8 mouse cellular contexts compared by ENCODE assay signal in genomic region chr2:159062266-159062665, GRCm38 (mm10).
DNase-seq lines count a peak whose midpoint lies in the region; ATAC-seq and TF ChIP-seq lines count a peak whose summit lies in the region.

No protein-coding gene starts in this region.

- no peaks in the 10 kb centered on the region for H3K4me1 ChIP-seq in embryonic facial prominence, embryonic 14.5 days (ENCODE audit: control insufficient read depth, insufficient read depth, low read length)
- peaks cover 7% of the 10 kb centered on the region; the same call in 1 of the 2 replicates for H3K4me1 ChIP-seq in embryonic facial prominence, embryonic 10.5 days
- no peaks in the 10 kb centered on the region; the same call in 1 of the 2 replicates for H3K4me1 ChIP-seq in lung, embryonic 16.5 days (replicated peaks; ENCODE audit: control insufficient read depth, insufficient read depth, low read length)

- H3K4me2 ChIP-seq in embryonic facial prominence, embryonic 14.5 days (ENCODE audit: low read depth, low read length): no peak overlapping the region
- H3K4me2 ChIP-seq in lung, embryonic 16.5 days (ENCODE audit: low read depth, low read length): no peak overlapping the region

- peak; percentile 32 for DNase-seq in embryonic facial prominence, embryonic 14.5 days (ENCODE audit: low spot score)
- DNase-seq in embryonic facial prominence, embryonic 10.5 days (ENCODE audit: low spot score): no peak
- DNase-seq in left cerebral cortex, adult 18-20 months (ENCODE audit: low spot score in 2 of 2): peak; percentile 13
- no peak for DNase-seq in left cerebral cortex, adult 11 months (ENCODE audit: low spot score)
- peak; percentile 62 for DNase-seq in gastrocnemius, adult 2 months
- no peak for DNase-seq in urinary bladder, postnatal 4 days (ENCODE audit: low spot score in 2 of 2)

- no peak for ATAC-seq in embryonic facial prominence, embryonic 14.5 days (ENCODE audit: low read depth)
- ATAC-seq in lung, embryonic 16.5 days (ENCODE audit: low read depth): 0 out of 2 replicates have a peak, but pooled peaks have one; percentile 34
- no peak for ATAC-seq in megakaryocyte progenitor cell, adult 5-6 weeks (replicated peaks; ENCODE audit: poor library complexity)

- no peak overlapping the region for H3K27ac ChIP-seq in embryonic facial prominence, embryonic 14.5 days (replicated peaks; ENCODE audit: low read depth, low read length)
- no peak overlapping the region for H3K27ac ChIP-seq in embryonic facial prominence, embryonic 10.5 days (replicated peaks)
- H3K27ac ChIP-seq in gastrocnemius, adult 2 months: no peak overlapping the region
- no peak overlapping the region for H3K27ac ChIP-seq in lung, embryonic 16.5 days (ENCODE audit: low read length)

- no peaks in the 10 kb centered on the region for H3K9me3 ChIP-seq in embryonic facial prominence, embryonic 14.5 days (ENCODE audit: control insufficient read depth, low read length)
- no peaks in the 10 kb centered on the region for H3K9me3 ChIP-seq in embryonic facial prominence, embryonic 10.5 days
- no peaks in the 10 kb centered on the region for H3K9me3 ChIP-seq in lung, embryonic 16.5 days (ENCODE audit: control insufficient read depth, low read length)

- intact Hi-C loops in gastrocnemius, adult 2 months (cut with DNase I): no loop called here

- H3K4me3 ChIP-seq in embryonic facial prominence, embryonic 14.5 days (ENCODE audit: low read depth, low read length): no peak overlapping the region
- H3K4me3 ChIP-seq in embryonic facial prominence, embryonic 10.5 days: no peak overlapping the region
- H3K4me3 ChIP-seq in gastrocnemius, adult 2 months: no peak overlapping the region
- no peak overlapping the region for H3K4me3 ChIP-seq in lung, embryonic 16.5 days (ENCODE audit: low read length)

- no peak overlapping the region for H3K9ac ChIP-seq in embryonic facial prominence, embryonic 14.5 days (ENCODE audit: low read depth, low read length)
- H3K9ac ChIP-seq in lung, embryonic 16.5 days (ENCODE audit: low read length): no peak overlapping the region

- no peaks in the 10 kb centered on the region for H3K36me3 ChIP-seq in embryonic facial prominence, embryonic 14.5 days (ENCODE audit: control insufficient read depth, insufficient read depth, low read length)
- H3K36me3 ChIP-seq in embryonic facial prominence, embryonic 10.5 days (replicated peaks): no peaks in the 10 kb centered on the region
- no peaks in the 10 kb centered on the region for H3K36me3 ChIP-seq in lung, embryonic 16.5 days (ENCODE audit: control insufficient read depth, insufficient read depth, low read length)

- peak; percentile 48 for TF ChIP-seq CTCF in gastrocnemius, adult 2 months (IDR thresholded peaks at IDR 0.05)

- H3K27me3 ChIP-seq in embryonic facial prominence, embryonic 14.5 days (replicated peaks; ENCODE audit: control insufficient read depth, insufficient read depth, low read length): no peaks in the 10 kb centered on the region
- no peaks in the 10 kb centered on the region for H3K27me3 ChIP-seq in embryonic facial prominence, embryonic 10.5 days (replicated peaks; ENCODE audit: low read depth, poor library complexity, severe bottlenecking)
- H3K27me3 ChIP-seq in lung, embryonic 16.5 days (ENCODE audit: control insufficient read depth, insufficient read depth, low read depth, low read length): no peaks in the 10 kb centered on the region

- 88% methylated on average over 2 of the region's 2 CpGs for whole genome bisulfite sequencing in embryonic facial prominence, embryonic 14.5 days
- 89% methylated on average over 2 of the region's 2 CpGs for WGBS in embryonic facial prominence, embryonic 10.5 days
- WGBS in lung, embryonic 16.5 days: 88% methylated on average over 2 of the region's 2 CpGs

Comparison
In these comparisons a context has a peak if more than half of its experiments do, and no peak if none do; other contexts are left out.
1. DNase-seq: peak in embryonic facial prominence, embryonic 14.5 days (single experiment), left cerebral cortex, adult 18-20 months (2 of 2) and gastrocnemius, adult 2 months (single experiment); none in embryonic facial prominence, embryonic 10.5 days (single experiment), left cerebral cortex, adult 11 months (single experiment) and urinary bladder, postnatal 4 days (0 of 2).